ENCODE assay signal across 12 mouse cellular contexts in the genomic region with DNA sequence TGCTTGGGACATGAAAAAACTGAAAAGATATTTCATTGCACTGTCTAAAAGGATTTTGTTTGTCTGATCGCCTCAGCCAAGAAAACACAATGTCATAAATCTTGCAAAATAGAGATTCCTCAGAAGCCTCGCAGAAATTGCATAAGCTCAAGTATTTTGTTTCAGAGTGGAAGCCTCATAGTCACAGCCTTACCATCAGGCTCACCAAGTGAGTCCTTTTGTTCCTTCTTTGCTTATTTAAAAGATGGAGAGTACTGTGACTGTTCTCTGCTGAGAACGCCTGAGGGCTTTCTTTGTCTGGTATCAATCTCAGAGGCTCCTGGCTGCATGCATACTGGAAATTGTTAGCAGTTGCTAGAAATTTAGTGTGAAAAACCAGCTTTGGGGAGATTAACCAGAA.
DNase-seq lines count a peak whose midpoint lies in the region; ATAC-seq and TF ChIP-seq lines count a peak whose summit lies in the region.
"Had no signal": no experiment of that assay in that cellular context is flagged by ENCODE, and none has a peak within 500 bp of the region (broad histone marks: within the 10 kb centered on the region; RNA-seq: fewer than 3 reads in every experiment).

No protein-coding gene starts in this region.

- H3K4me2 ChIP-seq in hindbrain, postnatal 0 days (ENCODE audit: low read depth, low read length) = no peak overlapping the region
- no peak overlapping the region for H3K4me2 ChIP-seq in hindbrain, embryonic 14.5 days (replicated peaks)
- H3K4me2 ChIP-seq in neural tube, embryonic 11.5 days (ENCODE audit: low read depth) = no peak overlapping the region
- H3K4me2 ChIP-seq in neural tube, embryonic 15.5 days = no peak overlapping the region
- H3K4me2 ChIP-seq in embryonic facial prominence, embryonic 14.5 days (ENCODE audit: low read depth, low read length) = no peak overlapping the region
- H3K4me2 ChIP-seq in myocyte (ENCODE audit: low read depth) = no peak overlapping the region
- H3K4me2 ChIP-seq: neural tube, embryonic 12.5 days had no signal

- no peaks in the 10 kb centered on the region for H3K27me3 ChIP-seq in hindbrain, postnatal 0 days (ENCODE audit: insufficient read depth, low read length)
- H3K27me3 ChIP-seq in hindbrain, embryonic 14.5 days (ENCODE audit: control insufficient read depth, insufficient read depth, low read length) = no peaks in the 10 kb centered on the region
- no peaks in the 10 kb centered on the region for H3K27me3 ChIP-seq in neural tube, embryonic 11.5 days (ENCODE audit: control insufficient read depth, insufficient read depth, low read length)
- H3K27me3 ChIP-seq in neural tube, embryonic 15.5 days (replicated peaks) = no peaks in the 10 kb centered on the region
- no peaks in the 10 kb centered on the region for H3K27me3 ChIP-seq in embryonic facial prominence, embryonic 14.5 days (replicated peaks; ENCODE audit: control insufficient read depth, insufficient read depth, low read length)
- no peaks in the 10 kb centered on the region for H3K27me3 ChIP-seq in myocyte (ENCODE audit: control insufficient read depth, insufficient read depth, insufficient read length)
- H3K27me3 ChIP-seq: neural tube, embryonic 12.5 days had no signal

- no peak overlapping the region for H3K4me3 ChIP-seq in hindbrain, postnatal 0 days (ENCODE audit: low read length)
- no peak overlapping the region for H3K4me3 ChIP-seq in hindbrain, embryonic 14.5 days (replicated peaks; ENCODE audit: low read length)
- no peak overlapping the region for H3K4me3 ChIP-seq in neural tube, embryonic 11.5 days (ENCODE audit: low read depth, low read length)
- no peak overlapping the region for H3K4me3 ChIP-seq in neural tube, embryonic 15.5 days (replicated peaks)
- H3K4me3 ChIP-seq in embryonic facial prominence, embryonic 14.5 days (ENCODE audit: low read depth, low read length) = no peak overlapping the region
- no peak overlapping the region for H3K4me3 ChIP-seq in myocyte
- H3K4me3 ChIP-seq: neural tube, embryonic 12.5 days had no signal

- H3K9me3 ChIP-seq in hindbrain, postnatal 0 days (ENCODE audit: low read length) = no peaks in the 10 kb centered on the region
- no peaks in the 10 kb centered on the region for H3K9me3 ChIP-seq in hindbrain, embryonic 14.5 days (ENCODE audit: control insufficient read depth, low read length)
- H3K9me3 ChIP-seq in neural tube, embryonic 11.5 days (ENCODE audit: control insufficient read depth, low read length) = no peaks in the 10 kb centered on the region
- no peaks in the 10 kb centered on the region for H3K9me3 ChIP-seq in neural tube, embryonic 15.5 days (replicated peaks)
- H3K9me3 ChIP-seq in embryonic facial prominence, embryonic 14.5 days (ENCODE audit: control insufficient read depth, low read length) = no peaks in the 10 kb centered on the region
- H3K9me3 ChIP-seq: neural tube, embryonic 12.5 days had no signal

- no peak for TF ChIP-seq CTCF in hindbrain, postnatal 0 days (IDR thresholded peaks at IDR 0.05; ENCODE audit: low read depth)

- no peak for ATAC-seq in hindbrain, postnatal 0 days
- no peak for ATAC-seq in hindbrain, embryonic 14.5 days (ENCODE audit: low FRiP score)
- ATAC-seq in neural tube, embryonic 11.5 days (ENCODE audit: insufficient read depth, low FRiP score, low TSS enrichment) = no peak
- no peak for ATAC-seq in neural tube, embryonic 15.5 days (ENCODE audit: low FRiP score)
- ATAC-seq in embryonic facial prominence, embryonic 14.5 days (ENCODE audit: low read depth) = peak; percentile 79
- ATAC-seq: activated CD4-positive, CD25-positive, alpha-beta regulatory T cell, adult 4 months; forebrain, embryonic 14.5 days had no signal

- H3ac ChIP-seq in myocyte (ENCODE audit: control insufficient read depth, insufficient read length) = no peak overlapping the region

- DNase-seq in hindbrain, postnatal 0 days (ENCODE audit: low spot score) = peak; percentile 25
- DNase-seq in hindbrain, embryonic 14.5 days (ENCODE audit: low spot score) = no peak
- peak; percentile 18 for DNase-seq in neural tube, embryonic 11.5 days (ENCODE audit: low spot score)
- peak; percentile 71 for DNase-seq in embryonic facial prominence, embryonic 14.5 days (ENCODE audit: low spot score)
- DNase-seq in spleen, postnatal 4 days (ENCODE audit: low spot score in 2 of 2) = no peak
- no peak for DNase-seq in testis, postnatal 14 days (ENCODE audit: low spot score)
- DNase-seq: thymus, postnatal 36 days had no signal

- H3K4me1 ChIP-seq in hindbrain, postnatal 0 days (ENCODE audit: insufficient read depth, low read length) = peaks cover 5% of the 10 kb centered on the region; the same call in 1 of the 2 replicates
- H3K4me1 ChIP-seq in hindbrain, embryonic 14.5 days (replicated peaks; ENCODE audit: control insufficient read depth, insufficient read depth, low read length) = 0 out of 2 replicates have a peak, but pooled peaks cover 7% of the 10 kb centered on the region
- no peaks in the 10 kb centered on the region for H3K4me1 ChIP-seq in neural tube, embryonic 11.5 days (ENCODE audit: control insufficient read depth, insufficient read depth, low read length)
- H3K4me1 ChIP-seq in neural tube, embryonic 15.5 days = 0 out of 2 replicates have a peak, but pooled peaks cover 5% of the 10 kb centered on the region
- H3K4me1 ChIP-seq in embryonic facial prominence, embryonic 14.5 days (ENCODE audit: control insufficient read depth, insufficient read depth, low read length) = peaks cover 6% of the 10 kb centered on the region; the same call in 1 of the 2 replicates
- H3K4me1 ChIP-seq: neural tube, embryonic 12.5 days had no signal

- WGBS in hindbrain, postnatal 0 days = 32% methylated on average over 3 of the region's 3 CpGs
- 30% methylated on average over 3 of the region's 3 CpGs for WGBS in hindbrain, embryonic 14.5 days
- 29% methylated on average over 3 of the region's 3 CpGs for WGBS in neural tube, embryonic 11.5 days
- 27% methylated on average over 3 of the region's 3 CpGs for WGBS in neural tube, embryonic 15.5 days
- 15% methylated on average over 3 of the region's 3 CpGs for WGBS in embryonic facial prominence, embryonic 14.5 days

- H3K27ac ChIP-seq in hindbrain, postnatal 0 days = no peak overlapping the region
- no peak overlapping the region; the same call in 1 of the 2 replicates for H3K27ac ChIP-seq in hindbrain, embryonic 14.5 days
- no peak overlapping the region for H3K27ac ChIP-seq in neural tube, embryonic 11.5 days (ENCODE audit: low read depth, low read length)
- H3K27ac ChIP-seq in neural tube, embryonic 15.5 days (replicated peaks) = no peak overlapping the region
- H3K27ac ChIP-seq in embryonic facial prominence, embryonic 14.5 days (replicated peaks; ENCODE audit: low read depth, low read length) = no peak overlapping the region
- H3K27ac ChIP-seq: neural tube, embryonic 12.5 days had no signal

- H3K9ac ChIP-seq in hindbrain, postnatal 0 days (replicated peaks; ENCODE audit: low read length) = no peak overlapping the region
- no peak overlapping the region for H3K9ac ChIP-seq in hindbrain, embryonic 14.5 days
- no peak overlapping the region for H3K9ac ChIP-seq in neural tube, embryonic 11.5 days (ENCODE audit: low read length)
- H3K9ac ChIP-seq in neural tube, embryonic 15.5 days (replicated peaks) = no peak overlapping the region
- H3K9ac ChIP-seq in embryonic facial prominence, embryonic 14.5 days (ENCODE audit: low read depth, low read length) = no peak overlapping the region
- H3K9ac ChIP-seq: neural tube, embryonic 12.5 days had no signal

- H3K79me2 ChIP-seq in myocyte (ENCODE audit: control insufficient read depth, insufficient read depth) = no peaks in the 10 kb centered on the region

- no peak for TF ChIP-seq POLR2A in myocyte (IDR thresholded peaks at IDR 0.05; ENCODE audit: insufficient read length, low read depth)

- H3K36me3 ChIP-seq in hindbrain, postnatal 0 days (ENCODE audit: insufficient read depth, low read length) = no peaks in the 10 kb centered on the region
- no peaks in the 10 kb centered on the region for H3K36me3 ChIP-seq in hindbrain, embryonic 14.5 days (replicated peaks; ENCODE audit: control insufficient read depth, insufficient read depth)
- no peaks in the 10 kb centered on the region for H3K36me3 ChIP-seq in neural tube, embryonic 11.5 days (ENCODE audit: control insufficient read depth, insufficient read depth, low read length)
- H3K36me3 ChIP-seq in neural tube, embryonic 15.5 days = no peaks in the 10 kb centered on the region
- no peaks in the 10 kb centered on the region for H3K36me3 ChIP-seq in embryonic facial prominence, embryonic 14.5 days (ENCODE audit: control insufficient read depth, insufficient read depth, low read length)
- no peaks in the 10 kb centered on the region for H3K36me3 ChIP-seq in myocyte (ENCODE audit: control insufficient read depth, insufficient read depth)
- H3K36me3 ChIP-seq: neural tube, embryonic 12.5 days had no signal

TF ChIP-seq in myocyte, 11 proteins besides CTCF, POLR2A, EP300 and RAD21:
- no peak for TF ChIP-seq SRF (IDR thresholded peaks at IDR 0.05; ENCODE audit: control insufficient read depth, insufficient read length, low read depth)
- TF ChIP-seq REST (IDR thresholded peaks at IDR 0.05; ENCODE audit: insufficient read depth, insufficient read length) = no peak
- TF ChIP-seq TCF12 (IDR thresholded peaks at IDR 0.05; ENCODE audit: insufficient read depth, poor library complexity, severe bottlenecking) = no peak
- TF ChIP-seq CEBPB (IDR thresholded peaks at IDR 0.05; ENCODE audit: insufficient read depth, poor library complexity, severe bottlenecking) = peak; percentile 45; the same call in 1 of the 2 replicates

Comparison
In these comparisons a context has a peak if more than half of its experiments do, and no peak if none do; other contexts are left out.
1. DNase-seq: peak in hindbrain, postnatal 0 days (single experiment), neural tube, embryonic 11.5 days (single experiment) and embryonic facial prominence, embryonic 14.5 days (single experiment); none in hindbrain, embryonic 14.5 days (single experiment), spleen, postnatal 4 days (0 of 2) and testis, postnatal 14 days (single experiment).